Comparison of ENCODE assay signal across 9 mouse cellular contexts in genomic region chr17:56858216-56858615, GRCm38 (mm10). TPM values are rescaled to one million over a fixed set of nuclear protein-coding genes. Genes with fewer than 3 reads are reported as not detected.
DNase-seq lines count a peak whose midpoint lies in the region; ATAC-seq and TF ChIP-seq lines count a peak whose summit lies in the region.
"Had no signal": no experiment of that assay in that cellular context is flagged by ENCODE, and none has a peak within 500 bp of the region (broad histone marks: within the 10 kb centered on the region; RNA-seq: fewer than 3 reads in every experiment).

No protein-coding gene starts in this region.

- WGBS in midbrain, embryonic 10.5 days = 54% methylated on average over 4 of the region's 4 CpGs
- WGBS in midbrain, embryonic 15.5 days = 43% methylated on average over 4 of the region's 4 CpGs

- intact Hi-C loops in heart, postnatal 36 days (cut with DNase I) = loop anchor here (1.0 to 2.0 kb wide), 2 partner anchors 27 to 50 kb away; partner anchors contain the start of gene Rfx2
- intact Hi-C loops in left cerebral cortex, postnatal 10 days (cut with DNase I) = no loop called here

- peak; percentile 80 for TF ChIP-seq CTCF in bone marrow macrophage, adult 2 months (IDR thresholded peaks at IDR 0.05; ENCODE audit: low read depth, low read length)

- H3K36me3 ChIP-seq in midbrain, embryonic 10.5 days = no peaks in the 10 kb centered on the region
- no peaks in the 10 kb centered on the region for H3K36me3 ChIP-seq in midbrain, embryonic 15.5 days (replicated peaks)
- H3K36me3 ChIP-seq: embryonic facial prominence, embryonic 15.5 days had no signal

- DNase-seq in midbrain, embryonic 10.5 days (ENCODE audit: low spot score) = peak; percentile 68
- peak; percentile 23 for DNase-seq in fibroblast of lung, adult 2 months (ENCODE audit: low read depth)
- DNase-seq in heart, postnatal 36 days = peak; percentile 72 to 78
- DNase-seq in left cerebral cortex, postnatal 10 days (ENCODE audit: extremely low spot score in 1 of 2, low spot score in 2 of 2) = peak; percentile 8 to 61
- peak; percentile 14 to 48 for DNase-seq in monocyte, adult 2 months (ENCODE audit: low read depth in 1 of 2, low spot score in 2 of 2)
- DNase-seq in thymus, adult 18-20 months = peak; percentile 25 to 28

- H3K4me1 ChIP-seq in midbrain, embryonic 10.5 days = no peaks in the 10 kb centered on the region
- H3K4me1 ChIP-seq in midbrain, embryonic 15.5 days = no peaks in the 10 kb centered on the region
- no peaks in the 10 kb centered on the region; the same call in 1 of the 2 replicates for H3K4me1 ChIP-seq in bone marrow macrophage, adult 2 months (ENCODE audit: control insufficient read depth, insufficient read depth, low read length)
- H3K4me1 ChIP-seq: embryonic facial prominence, embryonic 15.5 days had no signal

- no peak overlapping the region for H3K4me3 ChIP-seq in midbrain, embryonic 10.5 days
- H3K4me3 ChIP-seq in midbrain, embryonic 15.5 days = no peak overlapping the region
- H3K4me3 ChIP-seq in bone marrow macrophage, adult 2 months (ENCODE audit: insufficient read depth, low read length) = no peak overlapping the region
- H3K4me3 ChIP-seq: embryonic facial prominence, embryonic 15.5 days had no signal

- H3K27me3 ChIP-seq in midbrain, embryonic 10.5 days (ENCODE audit: low read depth, poor library complexity, severe bottlenecking) = no peaks in the 10 kb centered on the region
- H3K27me3 ChIP-seq in midbrain, embryonic 15.5 days (replicated peaks) = no peaks in the 10 kb centered on the region
- H3K27me3 ChIP-seq: embryonic facial prominence, embryonic 15.5 days had no signal

- ATAC-seq in midbrain, embryonic 15.5 days (replicated peaks) = no peak

- no peaks in the 10 kb centered on the region for H3K9me3 ChIP-seq in midbrain, embryonic 10.5 days (replicated peaks)
- H3K9me3 ChIP-seq in midbrain, embryonic 15.5 days = no peaks in the 10 kb centered on the region
- H3K9me3 ChIP-seq: embryonic facial prominence, embryonic 15.5 days had no signal

- no peak overlapping the region for H3K4me2 ChIP-seq in midbrain, embryonic 15.5 days
- H3K4me2 ChIP-seq: embryonic facial prominence, embryonic 15.5 days had no signal

- no peak for TF ChIP-seq POLR2A in bone marrow macrophage, adult 2 months (IDR thresholded peaks at IDR 0.05; ENCODE audit: borderline replicate concordance, low read depth, low read length)

- H3K27ac ChIP-seq in midbrain, embryonic 10.5 days (replicated peaks) = no peak overlapping the region
- no peak overlapping the region for H3K27ac ChIP-seq in midbrain, embryonic 15.5 days
- no peak overlapping the region for H3K27ac ChIP-seq in bone marrow macrophage, adult 2 months (ENCODE audit: insufficient read depth, low read depth, low read length)
- H3K27ac ChIP-seq: embryonic facial prominence, embryonic 15.5 days had no signal

- H3K9ac ChIP-seq in midbrain, embryonic 15.5 days = no peak overlapping the region
- H3K9ac ChIP-seq: embryonic facial prominence, embryonic 15.5 days had no signal

RNA-seq across cellular contexts. Expression of gene Acsbg2, which starts 16.0 kb away (rescaled TPM):
- not detected in 2 replicates for polyA plus RNA-seq in midbrain, embryonic 10.5 days (2016; fragmentation: Nextera tagmentation; extraction: Ambion mirVana)
- not detected in 2 replicates for polyA plus RNA-seq in midbrain, embryonic 15.5 days (2015; fragmentation: Nextera tagmentation; extraction: Ambion mirVana)
- not detected in 2 replicates for polyA plus RNA-seq in bone marrow macrophage, adult 2 months (2012; ENCODE audit: insufficient read depth, insufficient read length, missing spikeins)
- total RNA-seq in heart, postnatal 36 days (2021) = not detected
- total RNA-seq in left cerebral cortex, postnatal 10 days (2021) = not detected

RNA-seq across cellular contexts. Expression of gene 1700061G19Rik, which starts 17.1 kb away (rescaled TPM):
- 0.48 and 0.66 TPM in 2 replicates for polyA plus RNA-seq in midbrain, embryonic 10.5 days (2016; fragmentation: Nextera tagmentation; extraction: Ambion mirVana)
- polyA plus RNA-seq in midbrain, embryonic 15.5 days (2015; fragmentation: Nextera tagmentation; extraction: Ambion mirVana) = 0.37 and 0.49 TPM in 2 replicates
- not detected in 2 replicates for polyA plus RNA-seq in bone marrow macrophage, adult 2 months (2012; ENCODE audit: insufficient read depth, insufficient read length, missing spikeins)
- total RNA-seq in heart, postnatal 36 days (2021) = not detected
- total RNA-seq in left cerebral cortex, postnatal 10 days (2021) = under 1 TPM; 0.16 to 0.41 TPM

RNA-seq across cellular contexts. Expression of gene Rfx2, which starts 27.4 kb away (rescaled TPM):
- polyA plus RNA-seq in midbrain, embryonic 10.5 days (2016; fragmentation: Nextera tagmentation; extraction: Ambion mirVana) = 9.8 TPM in 2 replicates
- polyA plus RNA-seq in midbrain, embryonic 15.5 days (2015; fragmentation: Nextera tagmentation; extraction: Ambion mirVana) = 5.4 and 6.0 TPM in 2 replicates
- 1.1 and 1.2 TPM in 2 replicates for polyA plus RNA-seq in bone marrow macrophage, adult 2 months (2012; ENCODE audit: insufficient read depth, insufficient read length, missing spikeins)
- 1 to 10 TPM; 2.9 to 5.5 TPM for total RNA-seq in heart, postnatal 36 days (2021)
- 1 to 10 TPM; 1.4 to 2.3 TPM for total RNA-seq in left cerebral cortex, postnatal 10 days (2021)

Comparison
In these comparisons a context has a peak if more than half of its experiments do, and no peak if none do; other contexts are left out.
1. DNase-seq: peak in every context shown above with its lines; median percentile 75 in heart, postnatal 36 days; 68 in midbrain, embryonic 10.5 days; 34 in left cerebral cortex, postnatal 10 days; 31 in monocyte, adult 2 months; 26 in thymus, adult 18-20 months; 23 in fibroblast of lung, adult 2 months.